Mouse (Mus musculus) intestine, postnatal 0 days (tissue): ENCODE data around the gene Mettl21e. TPM values are rescaled to one million over a fixed set of nuclear protein-coding genes. Genes with fewer than 3 reads are reported as not detected.

ENCODE experiments used
- ATAC-seq: fragments of 200-750 bp; cut with Nextera tagmentation; 2 replicates; pipeline ENCODE4 v1.8.0; 2017; ENCODE audit warnings: mild to moderate bottlenecking, moderate TSS enrichment, moderate library complexity
- H3K27ac ChIP-seq: fragments of 300-500 bp; sonication (generic); 2 replicates; pipeline ENCODE4 v1.5.1; 2014; ENCODE audit warnings: mild to moderate bottlenecking, low read depth, low read length, moderate library complexity
- H3K27me3 ChIP-seq: fragments of 300-500 bp; sonication (generic); replicated peaks from 2 replicates; pipeline ENCODE4 v1.6.1; 2014; ENCODE audit warnings: low read length, mixed read lengths; ENCODE audit not compliant: control insufficient read depth, insufficient read depth
- H3K36me3 ChIP-seq: fragments of 300-500 bp; sonication (generic); 2 replicates; pipeline ENCODE4 v1.6.1; 2014; ENCODE audit warnings: mild to moderate bottlenecking, moderate library complexity; ENCODE audit not compliant: control insufficient read depth, insufficient read depth
- H3K4me1 ChIP-seq: fragments of 300-500 bp; sonication (generic); replicated peaks from 2 replicates; pipeline ENCODE4 v1.6.1; 2014; ENCODE audit warnings: antibody characterized with exemption, low read length, mixed read lengths; ENCODE audit not compliant: control insufficient read depth, insufficient read depth
- H3K4me2 ChIP-seq: fragments of 300-500 bp; sonication (generic); replicated peaks from 2 replicates; pipeline ENCODE4 v1.6.1; 2014; ENCODE audit warnings: low read depth, mild to moderate bottlenecking, moderate library complexity
- H3K4me3 ChIP-seq: fragments of 300-500 bp; sonication (generic); 2 replicates; pipeline ENCODE4 v1.5.1; 2014; ENCODE audit warnings: low read depth, low read length
- H3K9ac ChIP-seq: fragments of 300-500 bp; sonication (generic); 2 replicates; pipeline ENCODE4 v1.6.1; 2014; ENCODE audit warnings: mild to moderate bottlenecking, low read depth, low read length
- H3K9me3 ChIP-seq: fragments of 300-500 bp; sonication (generic); 2 replicates; pipeline ENCODE4 v1.6.1; 2016; ENCODE audit warnings: mixed run types; ENCODE audit not compliant: control insufficient read depth
- CTCF ChIP-seq: sonication (generic); IDR thresholded peaks from 2 replicates; pipeline ENCODE4 v1.5.1; 2016; ENCODE audit warnings: low read depth, mild to moderate bottlenecking, control low read depth, antibody characterized with exemption, moderate library complexity
- WGBS: fragments of 180-500 bp; shearing (Covaris S2); extraction: QIAGEN DNeasy Blood & Tissue Kit; methylation state at CpG from one replicate; pipeline ENCODE4 v1.1.7; 2014; 5-methylcytosine and 5-hydroxymethylcytosine counted together
- polyA plus RNA-seq: library from polyadenylated mRNA; unstranded; fragments of >200 nt; fragmentation: Nextera tagmentation; extraction: Ambion mirVana; gene quantifications from 2 replicates; pipeline ENCODE4 v1.2.1, GENCODE M21; 2015

The Mettl21e gene
- polyA plus RNA-seq, 1 experiment from 2014 or later = not detected

DNA sequence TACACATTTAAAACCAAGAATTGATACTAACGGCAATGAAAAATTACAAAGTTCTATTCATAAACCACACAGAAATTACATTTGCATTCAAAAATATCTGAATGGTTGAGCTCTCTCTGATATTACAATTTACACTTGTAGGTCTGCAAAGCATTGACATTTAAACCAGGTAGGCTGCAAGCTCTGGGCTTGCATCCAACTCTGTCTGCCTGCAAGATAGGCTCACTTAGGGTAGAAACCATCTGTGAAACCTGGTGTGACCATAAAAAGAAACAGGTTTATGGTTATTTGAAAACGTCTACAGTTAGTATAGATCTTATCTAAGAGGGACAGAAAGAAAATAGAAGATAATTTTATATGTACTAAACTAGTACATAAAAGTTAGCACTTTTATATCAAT lies 1.6 kb downstream of the Mettl21e start:
- no peaks in the 10 kb centered on the region for H3K36me3 ChIP-seq
- WGBS = 54% methylated on average over 2 of the region's 2 CpGs
- H3K4me3 ChIP-seq = no peak overlapping the region
- no peak for ATAC-seq
- no peak overlapping the region for H3K9ac ChIP-seq
- TF ChIP-seq CTCF = no peak
- no peak overlapping the region for H3K27ac ChIP-seq
- no peaks in the 10 kb centered on the region for H3K4me1 ChIP-seq
- H3K27me3 ChIP-seq = no peaks in the 10 kb centered on the region
- H3K4me2 ChIP-seq = no peak overlapping the region
- H3K9me3 ChIP-seq = no peaks in the 10 kb centered on the region

DNA sequence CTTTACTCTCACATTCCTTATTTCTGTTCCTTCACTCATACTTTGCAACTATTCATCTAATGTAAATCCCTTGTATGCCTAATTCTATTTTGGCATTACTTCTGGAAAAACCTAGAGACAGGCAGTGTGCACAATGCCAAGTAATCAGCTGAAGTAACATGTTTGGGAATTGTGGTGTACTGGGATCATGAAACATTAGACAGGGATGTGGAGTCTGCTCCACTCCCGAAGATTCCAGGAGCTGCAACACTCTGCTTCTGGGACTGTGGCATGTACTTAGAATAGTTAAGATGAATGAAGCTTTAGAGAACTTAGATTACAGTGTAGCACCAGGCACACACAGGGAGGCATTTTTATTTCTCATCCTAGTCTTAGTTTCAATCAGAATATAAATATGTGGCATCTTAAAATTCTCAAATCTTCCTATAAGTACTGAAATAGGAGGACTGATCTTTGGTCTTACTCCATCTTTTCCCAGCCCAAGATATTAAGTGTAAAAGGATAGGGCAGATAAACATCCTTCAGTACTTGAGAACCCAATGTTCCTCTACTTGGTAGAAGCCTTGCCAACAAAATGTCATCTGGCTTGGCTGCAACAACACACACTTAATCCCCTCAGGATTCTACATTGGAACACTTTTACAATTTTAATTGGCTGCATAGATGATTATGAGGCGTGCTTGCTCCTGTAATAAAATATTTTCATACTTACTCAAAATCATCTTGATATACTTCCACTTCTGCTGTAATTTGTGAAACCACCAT lies 2.2 kb downstream of the Mettl21e start:
- no peak overlapping the region for H3K4me2 ChIP-seq
- no peak overlapping the region for H3K4me3 ChIP-seq
- 57% methylated on average over 2 of the region's 2 CpGs for WGBS
- H3K27me3 ChIP-seq = no peaks in the 10 kb centered on the region
- no peaks in the 10 kb centered on the region for H3K36me3 ChIP-seq
- no peak overlapping the region for H3K9ac ChIP-seq
- H3K27ac ChIP-seq = no peak overlapping the region
- no peaks in the 10 kb centered on the region for H3K4me1 ChIP-seq
- no peak for ATAC-seq
- TF ChIP-seq CTCF = no peak
- no peaks in the 10 kb centered on the region for H3K9me3 ChIP-seq

DNA sequence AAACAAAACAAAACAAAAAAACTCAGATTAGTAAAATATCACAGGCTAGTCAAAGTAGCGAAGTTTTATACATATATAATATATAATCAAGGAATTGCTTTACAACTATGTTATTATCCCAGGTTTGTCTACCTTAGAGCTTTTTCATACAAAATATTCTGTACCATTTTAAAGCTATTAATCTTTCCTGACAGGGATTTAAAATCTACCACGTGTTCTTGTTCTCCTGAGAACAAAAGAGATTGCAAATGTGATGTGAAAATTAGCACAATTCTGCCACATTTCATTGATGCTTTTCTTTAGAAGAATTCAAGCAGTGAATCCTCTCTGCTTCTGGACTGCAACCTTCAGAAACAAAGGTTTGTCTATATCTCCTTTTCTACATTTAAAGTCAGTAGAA lies 4.3 kb downstream of the Mettl21e start:
- no peak for TF ChIP-seq CTCF
- no peaks in the 10 kb centered on the region for H3K9me3 ChIP-seq
- H3K36me3 ChIP-seq = no peaks in the 10 kb centered on the region
- no peak overlapping the region for H3K4me3 ChIP-seq
- H3K4me2 ChIP-seq = no peak overlapping the region
- no peaks in the 10 kb centered on the region for H3K27me3 ChIP-seq
- no peak overlapping the region for H3K27ac ChIP-seq
- no peak overlapping the region for H3K9ac ChIP-seq
- no peak for ATAC-seq
- no peaks in the 10 kb centered on the region for H3K4me1 ChIP-seq
- 59% methylated on average over 2 of the region's 2 CpGs for WGBS

DNA sequence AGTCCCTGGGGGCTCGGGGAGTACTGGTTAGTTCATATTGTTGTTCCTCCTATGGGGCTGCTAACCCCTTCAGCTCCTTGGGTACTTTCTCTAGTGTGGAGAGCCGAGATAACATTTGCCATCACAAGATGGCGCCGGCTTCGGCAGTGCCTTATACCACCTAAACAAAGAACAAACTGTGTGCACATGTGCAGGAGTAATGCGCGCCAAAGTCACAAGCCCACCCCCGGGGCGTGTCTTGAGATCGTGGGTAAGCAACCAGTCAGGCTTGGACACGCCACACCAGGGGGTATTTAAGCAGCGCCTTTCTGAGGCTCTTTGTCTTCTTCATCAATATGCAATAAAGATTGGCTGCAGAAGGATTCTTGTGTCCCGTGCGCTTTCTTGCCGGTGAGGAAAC lies 15.9 kb downstream of the Mettl21e start:
- H3K4me3 ChIP-seq = no peak overlapping the region
- no peaks in the 10 kb centered on the region for H3K36me3 ChIP-seq
- no peak for ATAC-seq
- no peak overlapping the region for H3K9ac ChIP-seq
- no peaks in the 10 kb centered on the region for H3K27me3 ChIP-seq
- no peak overlapping the region for H3K4me2 ChIP-seq
- H3K4me1 ChIP-seq = no peaks in the 10 kb centered on the region
- 90% methylated on average over 15 of the region's 15 CpGs for WGBS
- TF ChIP-seq CTCF = no peak
- H3K9me3 ChIP-seq = no peaks in the 10 kb centered on the region
- no peak overlapping the region for H3K27ac ChIP-seq

DNA sequence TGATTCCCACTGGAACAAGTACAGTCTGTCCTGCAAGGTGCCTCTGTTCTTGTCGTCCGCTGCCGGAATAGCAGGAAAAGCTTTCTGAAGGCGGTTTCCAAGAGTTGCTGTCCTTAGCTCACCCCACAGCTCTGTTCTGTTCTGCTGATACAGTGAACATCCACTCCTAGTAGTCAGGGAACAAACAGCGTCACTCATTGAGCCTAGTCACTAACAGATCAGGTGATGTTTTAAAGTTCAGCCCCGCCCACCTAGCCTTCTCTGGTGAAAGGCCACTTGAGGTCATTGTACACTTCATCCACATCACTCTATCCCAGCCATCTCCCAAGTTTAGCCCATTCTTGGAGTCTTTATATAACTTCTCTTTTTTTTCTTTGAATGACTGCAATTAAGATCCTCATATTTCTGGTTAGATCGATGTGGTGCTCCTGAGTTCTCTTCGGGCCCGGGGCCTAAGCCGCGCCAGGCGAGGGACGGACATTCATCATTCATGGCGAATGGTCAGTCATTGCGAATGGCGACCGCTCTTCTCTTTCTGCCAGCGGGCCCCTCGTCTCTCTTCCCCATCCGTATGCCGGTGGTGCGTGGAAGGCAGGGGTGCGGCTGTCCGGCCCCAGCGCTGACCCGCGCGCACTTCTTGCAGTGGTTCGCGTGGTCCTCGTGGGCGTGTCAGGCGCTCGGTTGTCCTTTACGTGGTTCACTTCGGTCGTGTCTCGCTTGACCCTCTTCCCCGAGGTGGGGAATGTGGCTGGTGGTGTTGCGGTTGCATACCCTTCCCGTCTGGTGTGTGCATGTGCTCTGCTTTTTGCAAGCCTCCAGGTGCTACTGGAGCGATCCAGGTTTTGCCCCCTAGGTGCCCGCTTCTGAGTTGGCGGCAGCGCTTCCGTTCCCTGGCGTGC lies 20.2 kb downstream of the Mettl21e start:
- Histone ChIP-seq H3K4me2 (peak overlapping the region; percentile 90), H3K9ac (0 out of 2 replicates have a peak overlapping the region, but pooled peaks have one; percentile 17), H3K9me3 (no peaks in the 10 kb centered on the region), H3K4me3 (peak overlapping the region; percentile 35), H3K27me3 (no peaks in the 10 kb centered on the region), H3K27ac (no peak overlapping the region), H3K36me3 (no peaks in the 10 kb centered on the region), H3K4me1 (no peaks in the 10 kb centered on the region)
- peak; percentile 97 for ATAC-seq
- no peak for TF ChIP-seq CTCF
- WGBS = 17% methylated on average over 47 of the region's 47 CpGs

DNA sequence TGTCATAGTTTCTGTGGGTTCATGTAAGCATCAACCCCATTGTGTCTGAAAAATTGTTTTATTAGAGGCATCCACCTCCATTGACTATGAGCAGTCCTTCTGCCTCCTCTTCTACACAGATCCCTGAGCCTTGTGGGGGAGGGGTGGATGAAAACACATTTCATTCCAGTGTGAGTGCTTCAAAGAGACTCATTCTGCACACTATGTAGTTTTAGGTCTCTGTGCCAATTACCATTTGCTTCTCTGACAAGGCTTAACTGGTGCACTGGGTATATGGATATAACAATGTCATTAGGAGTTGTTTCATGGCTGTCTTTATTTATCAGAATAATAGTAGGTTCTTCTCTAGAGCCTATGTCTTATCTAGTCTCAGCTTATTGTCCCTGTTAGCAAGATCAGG lies 32.4 kb downstream of the Mettl21e start:
- ATAC-seq = no peak
- no peak overlapping the region for H3K9ac ChIP-seq
- no peak overlapping the region for H3K27ac ChIP-seq
- no peak overlapping the region for H3K4me3 ChIP-seq
- no peak overlapping the region for H3K4me2 ChIP-seq
- no peaks in the 10 kb centered on the region for H3K27me3 ChIP-seq
- no peaks in the 10 kb centered on the region for H3K9me3 ChIP-seq
- TF ChIP-seq CTCF = no peak
- H3K36me3 ChIP-seq = peaks cover 5% of the 10 kb centered on the region; the same call in 1 of the 2 replicates
- no peaks in the 10 kb centered on the region for H3K4me1 ChIP-seq
